Mouse (Mus musculus) brown adipose tissue, adult 24 weeks (tissue): ENCODE measurements around the gene Nedd9. TPM values are rescaled to one million over a fixed set of nuclear protein-coding genes. Genes with fewer than 3 reads are reported as not detected.

Source experiments
- H3K27ac ChIP-seq: fragments of 200-500 bp; replicated peaks from 2 replicates; pipeline ENCODE4 v1.5.1; 2012; ENCODE audit warnings: low read depth, mild to moderate bottlenecking, low read length
- H3K4me1 ChIP-seq: fragments of 200-500 bp; 2 replicates; pipeline ENCODE4 v1.6.1; 2012; ENCODE audit warnings: low read length, mixed read lengths; ENCODE audit not compliant: control insufficient read depth, insufficient read depth, insufficient read length
- H3K4me3 ChIP-seq: fragments of 200-500 bp; 2 replicates; pipeline ENCODE4 v1.5.1; 2012; ENCODE audit warnings: low read depth, mild to moderate bottlenecking, low read length, moderate library complexity; ENCODE audit not compliant: insufficient read depth
- polyA plus RNA-seq: library from polyadenylated mRNA; stranded (reverse); fragments of >200 nt; gene quantifications from 2 replicates; pipeline ENCODE4 v1.2.4, GENCODE M21; 2012; ENCODE audit not compliant: missing spikeins, insufficient read depth, insufficient read length

Nedd9 gene
- polyA plus RNA-seq, 1 experiment = 7.5 TPM

DNA sequence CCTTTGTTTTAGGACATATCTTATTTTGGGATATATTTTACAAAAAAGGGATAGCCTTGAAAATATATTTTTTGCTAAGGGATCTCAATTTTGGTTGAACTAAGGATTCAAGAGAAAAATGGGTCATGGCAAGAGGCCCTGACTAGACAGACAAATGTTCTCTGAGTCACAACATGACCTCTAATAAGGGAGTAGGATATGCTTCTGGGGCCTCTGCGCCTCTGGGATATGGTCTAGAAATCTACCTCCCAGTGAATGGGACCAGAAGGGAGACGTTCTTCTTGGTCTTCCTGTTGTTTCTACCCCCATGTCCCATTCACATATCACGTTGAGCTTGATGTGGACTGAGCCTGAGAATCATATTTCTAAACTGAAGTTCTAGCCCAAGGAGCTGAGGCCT lies 136.6 kb downstream of the Nedd9 start:
- Histone ChIP-seq H3K4me3 (no peak overlapping the region), H3K27ac (peak overlapping the region; percentile 7; the same call in 1 of the 2 replicates), H3K4me1 (peaks cover 38% of the 10 kb centered on the region)

DNA sequence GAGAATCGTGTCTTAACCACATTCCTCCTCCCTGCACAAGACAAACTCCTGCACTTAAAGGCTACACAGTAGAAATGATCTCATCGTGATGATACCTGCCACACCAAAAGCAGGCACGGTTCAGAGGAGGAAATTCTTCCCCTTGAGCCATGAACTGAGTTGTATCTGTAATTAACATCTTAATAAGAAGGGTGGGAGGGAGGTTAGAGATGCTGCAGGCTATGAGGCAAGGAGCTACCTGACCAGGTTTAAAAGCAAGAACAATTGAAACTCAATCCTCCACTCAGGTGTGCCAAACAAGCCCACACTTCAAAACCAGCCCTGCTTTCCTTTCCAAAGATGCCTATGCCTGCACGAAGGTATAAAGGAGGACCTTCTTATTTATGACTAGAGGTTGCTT lies 137.4 kb downstream of the Nedd9 start:
- H3K4me3 ChIP-seq = no peak overlapping the region
- peaks cover 40% of the 10 kb centered on the region for H3K4me1 ChIP-seq
- H3K27ac ChIP-seq = no peak overlapping the region

DNA sequence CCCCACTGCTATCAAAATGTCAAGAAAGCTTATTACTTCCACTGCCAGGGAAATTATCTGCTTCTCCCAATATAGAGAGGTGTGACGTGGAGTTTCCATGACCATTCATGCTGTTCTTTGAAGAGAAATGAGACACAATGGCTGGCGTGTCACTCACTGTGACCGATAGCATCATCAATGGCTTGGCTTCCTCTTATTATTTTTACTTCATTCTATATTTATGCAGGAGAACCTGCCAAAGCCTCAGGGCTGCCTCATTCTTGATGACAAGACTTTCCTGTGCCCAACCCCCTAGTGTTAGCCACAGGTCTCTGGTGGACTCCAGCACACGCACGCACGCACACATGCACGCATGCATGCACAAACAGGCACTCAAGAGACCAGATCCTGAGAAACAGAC lies 141.4 kb downstream of the Nedd9 start:
- H3K4me3 ChIP-seq = no peak overlapping the region
- peak overlapping the region; percentile 73 for H3K27ac ChIP-seq
- H3K4me1 ChIP-seq = peaks cover 47% of the 10 kb centered on the region

DNA sequence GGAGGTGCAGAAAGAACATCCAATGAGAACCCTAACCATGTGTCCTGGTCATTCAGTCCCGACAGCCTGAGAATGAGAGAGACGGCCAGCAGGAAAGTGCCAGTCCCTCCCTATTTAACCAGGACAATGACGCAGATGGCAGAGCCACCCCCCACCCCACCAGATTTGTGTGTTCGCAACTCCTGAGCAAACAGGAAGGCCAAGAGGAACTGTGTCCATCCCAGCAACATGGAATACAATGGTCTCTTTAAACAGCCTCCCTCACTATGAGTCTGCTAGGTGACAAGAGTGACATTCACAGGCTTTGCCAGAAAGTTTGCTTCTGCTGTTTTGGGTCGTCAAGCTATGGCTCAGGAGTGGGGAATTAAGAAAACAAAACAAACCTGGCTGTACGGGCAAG lies 141.9 kb downstream of the Nedd9 start:
- Histone ChIP-seq H3K27ac (peak overlapping the region; percentile 92), H3K4me1 (peaks cover 46% of the 10 kb centered on the region), H3K4me3 (no peak overlapping the region)

DNA sequence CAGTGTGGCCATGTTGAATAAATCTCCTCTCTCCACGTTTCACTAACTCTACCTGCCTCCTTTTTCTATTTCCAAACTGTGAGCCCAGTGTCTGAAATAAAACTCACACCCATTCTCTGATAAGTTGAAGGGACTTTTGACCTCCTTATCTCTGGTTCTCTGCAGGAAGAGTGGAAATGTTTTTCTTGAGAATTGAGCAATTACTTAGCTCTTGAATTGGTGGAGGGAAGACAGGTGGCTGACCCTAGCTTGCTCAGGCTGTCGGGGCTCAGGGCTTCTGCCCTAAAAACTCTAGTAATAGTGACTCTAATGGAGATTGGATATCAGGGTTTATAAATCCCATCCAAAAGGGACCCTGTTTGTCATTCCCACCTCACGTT lies 143.3 kb downstream of the Nedd9 start:
- Histone ChIP-seq H3K27ac (peak overlapping the region; percentile 92; the same call in 1 of the 2 replicates), H3K4me1 (peaks cover 49% of the 10 kb centered on the region), H3K4me3 (no peak overlapping the region)

DNA sequence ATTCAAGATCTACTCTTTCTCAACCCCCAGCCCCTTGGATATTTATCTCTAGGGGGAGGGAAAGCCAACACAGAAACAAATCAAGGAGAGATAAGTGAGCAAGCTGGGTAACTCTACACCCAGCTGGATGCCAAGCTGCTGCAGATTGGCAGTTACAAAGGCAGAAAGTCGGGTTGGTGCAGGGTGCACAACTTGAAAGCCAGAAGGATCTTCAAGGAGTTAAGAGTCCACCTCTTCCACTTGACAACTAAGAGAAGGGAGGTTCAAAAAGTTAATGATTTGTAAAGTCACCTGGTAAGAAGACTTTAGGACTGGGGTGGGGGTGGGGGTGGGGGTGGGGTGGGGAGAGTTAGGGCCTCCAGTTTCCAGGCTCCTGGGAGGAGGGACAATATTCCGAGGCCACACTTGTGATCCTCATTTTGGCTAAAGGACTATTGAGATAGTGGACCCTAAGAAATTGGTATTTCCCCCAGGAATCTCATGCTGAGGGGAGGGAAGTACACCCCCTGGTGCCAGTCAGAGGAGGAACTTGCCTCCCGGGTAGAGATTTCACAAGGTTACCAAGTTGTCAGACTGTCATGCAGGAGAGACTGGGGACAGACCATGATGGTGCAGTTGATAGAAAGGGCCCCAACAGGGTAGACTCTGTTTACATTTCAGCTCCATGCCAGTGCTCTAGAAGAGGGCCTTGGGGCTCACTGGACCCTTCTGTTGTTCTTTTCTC lies 143.8 kb downstream of the Nedd9 start:
- H3K27ac ChIP-seq = peak overlapping the region; percentile 92; the same call in 1 of the 2 replicates

DNA sequence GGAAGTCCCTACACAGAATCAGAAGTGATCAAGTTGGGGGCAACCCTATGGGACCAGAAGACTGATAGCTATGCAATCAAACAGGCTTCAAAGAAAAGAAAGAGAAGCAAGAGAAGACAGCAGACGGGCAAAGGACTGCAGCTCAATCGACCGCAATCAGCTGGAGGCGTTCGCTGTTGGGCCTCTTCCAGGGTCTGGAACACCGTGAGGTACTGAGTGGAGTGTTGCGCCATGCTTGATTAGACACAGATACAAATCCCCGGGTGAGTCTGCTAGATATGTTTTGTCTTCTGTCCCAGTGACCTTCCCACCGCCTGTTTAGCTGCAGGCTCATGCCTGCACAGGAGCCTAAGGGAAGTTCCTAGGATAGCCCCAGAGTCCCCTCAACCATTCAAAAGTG lies 145.7 kb downstream of the Nedd9 start:
- peaks cover 46% of the 10 kb centered on the region for H3K4me1 ChIP-seq
- H3K4me3 ChIP-seq = no peak overlapping the region
- H3K27ac ChIP-seq = peak overlapping the region; percentile 52

More for the DNA sequence above, 143.8 kb downstream of the Nedd9 start:
- peaks cover 50% of the 10 kb centered on the region for H3K4me1 ChIP-seq
- no peak overlapping the region for H3K4me3 ChIP-seq

DNA sequence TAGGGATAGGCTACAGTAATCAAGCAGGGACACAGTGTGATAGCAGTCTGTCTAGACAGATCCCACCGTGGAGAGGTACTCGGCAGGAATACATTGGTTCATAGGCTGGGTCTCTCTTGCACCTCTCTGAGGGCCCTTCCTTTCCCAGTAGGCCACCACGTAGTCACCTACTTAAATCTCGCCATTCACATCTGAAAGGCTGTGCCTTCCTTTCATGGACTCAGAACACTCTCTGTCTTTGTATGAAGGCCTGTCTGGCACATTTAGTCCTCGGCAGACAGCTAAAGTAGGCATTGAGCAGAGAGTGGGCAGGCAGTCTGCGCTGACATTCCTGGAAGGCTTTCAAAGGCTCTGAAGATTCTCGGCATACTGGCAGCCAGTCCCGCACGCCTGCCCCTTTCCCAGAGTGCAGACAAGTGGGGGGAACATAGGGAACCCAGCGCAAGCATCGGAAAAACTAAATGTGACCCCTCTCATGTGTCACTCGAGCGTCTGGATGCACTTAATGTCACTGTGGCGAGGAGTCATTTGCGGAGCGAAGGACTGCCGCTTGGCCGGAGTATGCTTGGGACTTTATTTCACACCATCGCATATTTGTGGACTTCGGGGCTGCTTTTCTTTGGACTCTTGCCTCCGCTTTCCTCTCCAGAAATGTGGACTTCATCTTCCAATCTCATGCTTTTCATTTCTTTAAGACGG lies 147.4 kb downstream of the Nedd9 start:
- H3K4me3 ChIP-seq = no peak overlapping the region
- H3K4me1 ChIP-seq = peaks cover 51% of the 10 kb centered on the region
- H3K27ac ChIP-seq = peak overlapping the region; percentile 72

DNA sequence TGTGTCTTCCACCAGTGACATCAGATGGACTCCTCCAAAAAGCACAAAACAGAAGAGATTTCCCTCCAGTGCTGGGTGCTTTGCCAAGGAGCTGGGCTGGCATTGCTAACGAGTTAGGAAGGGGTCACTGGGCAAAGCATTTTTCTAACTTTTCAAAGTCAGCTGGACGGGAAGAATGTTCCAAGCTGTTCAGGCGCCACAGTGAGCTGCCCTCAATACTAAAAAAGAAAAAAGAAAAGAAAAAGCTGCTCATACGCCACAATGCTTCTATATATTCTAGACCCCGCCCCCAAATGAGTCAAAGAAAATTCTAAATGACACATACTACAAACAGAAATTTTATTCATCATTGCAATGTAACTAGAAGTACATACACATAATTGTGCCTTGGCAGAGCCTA lies 148.0 kb downstream of the Nedd9 start:
- H3K27ac ChIP-seq = peak overlapping the region; percentile 72; the same call in 1 of the 2 replicates
- H3K4me1 ChIP-seq = peaks cover 52% of the 10 kb centered on the region

DNA sequence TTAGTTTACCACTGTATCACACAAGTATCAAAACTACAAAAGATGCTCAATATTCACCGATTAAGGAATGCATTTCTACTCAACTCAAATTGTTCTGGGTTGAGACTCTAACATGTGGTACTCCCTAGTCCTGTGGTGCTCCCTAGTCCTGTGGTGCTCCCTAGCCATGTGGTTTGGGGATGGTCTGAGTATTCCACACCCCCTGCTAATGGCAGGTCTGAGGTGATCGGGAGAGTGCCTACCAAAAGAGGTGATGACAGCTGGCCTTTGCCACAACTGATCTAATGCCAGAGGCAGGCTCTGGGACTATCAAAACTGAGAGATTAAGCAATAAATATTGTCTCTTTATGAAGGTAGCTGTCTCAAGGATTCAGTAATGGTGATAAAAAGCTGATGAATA lies 149.8 kb downstream of the Nedd9 start:
- H3K4me1 ChIP-seq = peaks cover 57% of the 10 kb centered on the region
- no peak overlapping the region for H3K4me3 ChIP-seq
- H3K27ac ChIP-seq = peak overlapping the region; percentile 57

More for the DNA sequence above, 148.0 kb downstream of the Nedd9 start:
- H3K4me3 ChIP-seq = no peak overlapping the region

DNA sequence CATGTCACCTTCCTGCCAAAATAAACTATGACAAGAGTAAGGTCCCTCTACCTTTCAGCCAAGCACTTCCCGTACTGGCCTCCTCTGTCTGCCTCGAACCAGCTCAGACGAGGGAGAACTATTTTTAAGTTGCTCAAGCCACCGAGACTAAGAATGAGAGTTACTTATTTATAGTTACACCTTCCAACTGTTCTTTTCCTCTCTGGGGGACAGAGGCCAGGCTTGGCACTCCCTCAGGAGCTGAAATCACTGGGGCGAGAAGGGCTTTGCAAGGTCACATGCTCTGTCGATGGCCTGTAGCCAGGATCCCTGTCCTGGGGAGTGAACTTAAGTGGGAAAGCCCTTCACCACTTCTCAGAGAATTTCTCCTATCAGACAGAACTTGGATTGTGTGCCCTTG lies 150.9 kb downstream of the Nedd9 start:
- Histone ChIP-seq H3K27ac (peak overlapping the region; percentile 94), H3K4me1 (peaks cover 53% of the 10 kb centered on the region), H3K4me3 (no peak overlapping the region)

DNA sequence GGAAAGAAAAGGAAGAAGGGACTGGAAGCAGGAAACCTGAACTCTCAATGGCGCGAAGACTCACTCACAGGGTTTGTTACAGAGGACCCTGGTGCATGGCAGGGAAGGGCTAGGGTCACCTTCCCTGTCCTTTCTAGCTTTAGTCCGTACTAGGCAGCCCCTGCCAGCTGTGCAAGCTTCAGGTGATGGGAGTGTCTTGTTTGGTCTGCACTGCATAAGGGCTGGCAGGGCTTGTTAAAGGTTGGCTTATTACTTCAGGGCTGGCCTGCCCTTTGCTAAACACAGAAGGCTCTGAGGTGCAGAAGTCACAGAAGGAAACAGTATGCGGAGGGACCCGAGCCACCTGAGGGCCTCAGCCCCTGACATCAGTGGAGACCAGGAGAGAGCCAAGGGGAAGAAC lies 151.4 kb downstream of the Nedd9 start:
- H3K4me3 ChIP-seq = no peak overlapping the region
- peaks cover 55% of the 10 kb centered on the region for H3K4me1 ChIP-seq
- H3K27ac ChIP-seq = peak overlapping the region; percentile 94

DNA sequence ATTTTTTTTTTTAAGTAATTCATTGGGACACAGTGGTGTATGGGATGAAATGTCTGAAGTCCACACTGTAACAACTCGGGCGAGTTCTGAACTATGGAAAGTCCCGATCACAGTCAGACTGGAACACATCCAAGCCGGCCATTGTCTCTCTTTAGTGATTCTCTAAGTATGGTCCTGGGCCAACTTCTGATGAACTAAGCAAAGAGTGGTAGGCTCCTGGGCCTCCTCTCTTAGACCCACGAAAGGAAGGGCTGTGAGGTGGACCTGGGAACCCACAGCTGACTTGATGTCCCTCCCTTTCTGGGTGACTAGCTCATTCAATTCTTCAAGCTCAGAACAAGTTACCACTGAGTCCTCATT lies 152.5 kb downstream of the Nedd9 start:
- Histone ChIP-seq H3K27ac (peak overlapping the region; percentile 92), H3K4me3 (no peak overlapping the region), H3K4me1 (peaks cover 58% of the 10 kb centered on the region)

DNA sequence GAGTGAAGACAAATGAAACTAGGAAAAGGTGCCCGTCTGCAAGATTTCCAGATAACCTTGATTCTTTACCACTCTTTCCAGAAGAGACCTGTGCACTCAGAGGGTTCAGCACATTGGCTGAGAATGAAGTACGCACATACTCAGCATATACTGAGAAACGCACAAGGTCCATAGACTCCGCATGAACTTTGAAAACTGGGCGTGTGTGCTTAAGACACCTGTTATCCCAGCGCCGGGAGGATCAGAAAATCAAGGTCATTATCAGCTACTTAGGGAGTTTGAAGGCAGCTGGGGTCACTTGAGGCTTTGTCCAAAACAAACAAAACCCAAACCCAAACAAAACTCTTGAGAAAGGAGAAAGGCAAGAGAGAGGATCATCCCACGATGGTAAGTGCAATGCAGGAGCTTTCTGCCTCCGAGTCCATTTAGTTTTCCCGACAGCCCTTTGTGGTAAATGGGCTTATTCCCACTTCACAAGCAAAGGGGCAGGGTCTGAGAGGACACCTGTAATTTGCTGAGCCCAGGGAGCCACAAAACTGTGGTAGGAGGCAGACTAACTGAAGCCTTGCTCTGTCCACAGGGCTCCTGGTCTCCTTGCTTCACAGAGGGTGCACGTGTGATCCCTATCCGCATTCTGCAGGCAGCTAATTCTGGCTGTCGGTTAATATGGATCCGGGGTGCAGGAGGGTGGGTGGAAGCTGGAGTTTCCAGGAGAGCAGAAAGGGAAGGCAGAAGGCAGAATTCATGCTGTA lies 153.1 kb downstream of the Nedd9 start:
- peaks cover 58% of the 10 kb centered on the region for H3K4me1 ChIP-seq
- H3K4me3 ChIP-seq = no peak overlapping the region
- peak overlapping the region; percentile 92; the same call in 1 of the 2 replicates for H3K27ac ChIP-seq

DNA sequence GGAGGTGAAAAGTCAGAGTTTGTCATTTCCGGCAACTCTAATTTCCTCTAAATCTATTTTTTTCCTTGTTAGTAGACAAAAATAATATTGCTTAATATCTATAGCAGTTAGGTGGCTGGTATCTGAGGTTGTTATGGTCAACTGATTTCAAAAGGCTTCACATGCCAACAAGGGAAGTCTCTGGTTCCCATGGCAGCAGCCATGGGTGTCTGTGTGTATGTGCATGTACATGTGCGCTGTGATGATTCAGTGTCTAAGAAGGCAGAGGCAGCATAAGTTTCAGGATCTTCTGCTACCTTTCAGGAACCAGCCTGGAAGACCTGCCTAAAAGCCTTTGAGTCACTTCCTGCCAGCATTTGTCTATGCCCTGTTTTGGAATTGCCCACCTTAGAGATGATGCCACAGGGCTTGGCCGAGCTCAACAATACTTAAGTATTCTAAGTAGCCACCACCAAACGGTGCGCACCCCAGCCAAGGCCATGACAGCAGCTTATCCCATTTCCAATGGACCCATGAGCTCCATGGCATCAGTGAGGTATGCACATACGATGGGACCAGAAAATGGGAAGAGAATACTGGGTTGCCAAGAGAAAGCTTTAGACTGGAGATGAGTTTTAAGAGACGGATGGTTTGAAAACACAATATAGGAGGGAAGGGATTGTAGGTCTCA lies 155.4 kb downstream of the Nedd9 start:
- Histone ChIP-seq H3K4me1 (peaks cover 61% of the 10 kb centered on the region), H3K4me3 (no peak overlapping the region), H3K27ac (peak overlapping the region; percentile 27; the same call in 1 of the 2 replicates)
